Mouse (Mus musculus) hindbrain, postnatal 0 days (tissue): ENCODE measurements around the gene Tmem104. TPM values are rescaled to one million over a fixed set of nuclear protein-coding genes. Genes with fewer than 3 reads are reported as not detected.

Experiments
- ATAC-seq: fragments of 200-750 bp; cut with Nextera tagmentation; 2 replicates; pipeline ENCODE4 v1.8.0; 2017; ENCODE audit warnings: mild to moderate bottlenecking, moderate TSS enrichment, moderate library complexity
- DNase-seq: peaks from one replicate; pipeline ENCODE4 v3.0.0-alpha.2; 2015; ENCODE audit warnings: low spot score
- H3K27ac ChIP-seq: fragments of 300-500 bp; sonication (generic); 2 replicates; pipeline ENCODE4 v1.5.1; 2014; ENCODE audit warnings: mild to moderate bottlenecking
- H3K27me3 ChIP-seq: fragments of 300-500 bp; sonication (generic); 2 replicates; pipeline ENCODE4 v1.6.1; 2014; ENCODE audit warnings: low read length, mixed read lengths; ENCODE audit not compliant: insufficient read depth
- H3K36me3 ChIP-seq: fragments of 300-500 bp; sonication (generic); 2 replicates; pipeline ENCODE4 v1.6.1; 2014; ENCODE audit warnings: low read length, mixed read lengths; ENCODE audit not compliant: insufficient read depth
- H3K4me1 ChIP-seq: fragments of 300-500 bp; sonication (generic); 2 replicates; pipeline ENCODE4 v1.6.1; 2014; ENCODE audit warnings: antibody characterized with exemption, low read length, mixed read lengths; ENCODE audit not compliant: insufficient read depth
- H3K4me2 ChIP-seq: fragments of 300-500 bp; sonication (generic); 2 replicates; pipeline ENCODE4 v1.6.1; 2014; ENCODE audit warnings: low read depth, mild to moderate bottlenecking, low read length, moderate library complexity, mixed read lengths
- H3K4me3 ChIP-seq: fragments of 300-500 bp; sonication (generic); 2 replicates; pipeline ENCODE4 v1.5.1; 2014; ENCODE audit warnings: low read length
- H3K9ac ChIP-seq: fragments of 300-500 bp; sonication (generic); replicated peaks from 2 replicates; pipeline ENCODE4 v1.6.1; 2014; ENCODE audit warnings: mild to moderate bottlenecking, low read length, moderate library complexity, mixed read lengths
- H3K9me3 ChIP-seq: fragments of 300-500 bp; sonication (generic); 2 replicates; pipeline ENCODE4 v1.6.1; 2016; ENCODE audit warnings: low read length, mixed read lengths
- CTCF ChIP-seq: IDR thresholded peaks from 2 replicates; pipeline ENCODE4 v1.5.1; 2016; ENCODE audit warnings: antibody characterized with exemption, control low read depth, low read depth
- WGBS: fragments of 180-500 bp; shearing (Covaris S2); extraction: QIAGEN DNeasy Blood & Tissue Kit; methylation state at CpG from one replicate; pipeline ENCODE4 v1.1.7; 2014; 5-methylcytosine and 5-hydroxymethylcytosine counted together
- polyA plus RNA-seq: library from polyadenylated mRNA; unstranded; fragments of >200 nt; fragmentation: Nextera tagmentation; extraction: Ambion mirVana; gene quantifications from 2 replicates; pipeline ENCODE4 v1.2.1, GENCODE M21; 2015
- total RNA-seq: library from RNA; depleted of rRNA; stranded (reverse); fragments of >200 nt; gene quantifications from 2 replicates; pipeline ENCODE4 v1.2.3, GENCODE M21; 2014

Gene Tmem104
- total and polyA plus RNA-seq, 2 experiments from 2014 or later, result 11.1 to 13.5 TPM

DNA sequence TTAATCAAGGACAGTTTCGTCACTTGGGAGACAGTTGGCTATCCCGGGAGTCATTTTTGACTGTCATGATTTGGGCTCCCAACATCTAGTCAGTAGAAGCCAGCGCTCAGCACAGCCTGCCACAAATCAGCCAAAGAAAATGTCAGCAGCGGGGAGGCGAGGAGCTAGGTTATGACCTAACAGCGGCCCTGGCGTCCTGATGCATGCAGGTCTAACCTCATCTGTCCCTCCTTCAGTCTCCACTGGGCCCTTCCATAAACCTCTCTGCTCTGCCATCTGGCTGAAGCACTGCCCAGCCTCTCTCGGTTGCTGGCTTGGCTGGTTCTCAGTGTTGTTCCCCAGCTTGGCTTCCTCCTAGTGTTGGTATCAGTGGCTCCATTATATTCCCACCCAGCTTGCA lies 95.0 kb downstream of the Tmem104 start:
- no peak overlapping the region for H3K4me3 ChIP-seq
- peak; percentile 75 for ATAC-seq
- WGBS, result 66% methylated on average over 8 of the region's 8 CpGs
- H3K4me1 ChIP-seq, result no peaks in the 10 kb centered on the region; the same call in 1 of the 2 replicates
- TF ChIP-seq CTCF, result no peak
- peak overlapping the region; percentile 70 for H3K27ac ChIP-seq
- H3K36me3 ChIP-seq, result no peaks in the 10 kb centered on the region
- H3K4me2 ChIP-seq, result no peak overlapping the region
- H3K9me3 ChIP-seq, result no peaks in the 10 kb centered on the region
- H3K9ac ChIP-seq, result no peak overlapping the region
- DNase-seq, result peak; percentile 43
- H3K27me3 ChIP-seq, result no peaks in the 10 kb centered on the region

GRCm38 (mm10) chr11:115282723-115283485 lies 95.6 kb downstream of the Tmem104 start:
- no peaks in the 10 kb centered on the region for H3K9me3 ChIP-seq
- peak overlapping the region; percentile 70 for H3K27ac ChIP-seq
- WGBS, result 69% methylated on average over 8 of the region's 8 CpGs
- H3K4me3 ChIP-seq, result no peak overlapping the region
- H3K36me3 ChIP-seq, result no peaks in the 10 kb centered on the region
- H3K9ac ChIP-seq, result no peak overlapping the region
- no peak for TF ChIP-seq CTCF
- no peaks in the 10 kb centered on the region for H3K27me3 ChIP-seq
- H3K4me1 ChIP-seq, result no peaks in the 10 kb centered on the region; the same call in 1 of the 2 replicates
- DNase-seq (peak; percentile 77), ATAC-seq (peak; percentile 74)
- H3K4me2 ChIP-seq, result no peak overlapping the region

DNA sequence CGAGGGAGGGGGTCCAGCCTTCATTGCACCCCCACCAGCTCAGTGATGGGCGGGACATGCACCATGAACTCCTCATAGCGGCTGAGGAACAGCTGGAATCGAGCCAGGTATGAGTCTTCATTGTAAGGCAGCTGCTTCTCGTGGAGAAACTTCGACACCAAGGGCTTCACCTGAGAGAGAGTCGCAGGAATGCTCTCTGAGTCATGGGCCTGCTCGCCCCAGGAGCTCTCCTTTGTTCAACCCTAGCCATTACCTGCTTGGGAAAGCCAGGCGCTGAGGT lies 96.1 kb downstream of the Tmem104 start:
- no peak overlapping the region for H3K4me3 ChIP-seq
- H3K4me2 ChIP-seq, result no peak overlapping the region
- peak overlapping the region; percentile 70; the same call in 1 of the 2 replicates for H3K27ac ChIP-seq
- no peaks in the 10 kb centered on the region for H3K9me3 ChIP-seq
- no peaks in the 10 kb centered on the region for H3K27me3 ChIP-seq
- no peak overlapping the region for H3K9ac ChIP-seq
- no peak for TF ChIP-seq CTCF
- WGBS, result 76% methylated on average over 9 of the region's 9 CpGs
- no peaks in the 10 kb centered on the region for H3K36me3 ChIP-seq
- DNase-seq, result no peak
- no peaks in the 10 kb centered on the region for H3K4me1 ChIP-seq
- ATAC-seq, result no peak

DNA sequence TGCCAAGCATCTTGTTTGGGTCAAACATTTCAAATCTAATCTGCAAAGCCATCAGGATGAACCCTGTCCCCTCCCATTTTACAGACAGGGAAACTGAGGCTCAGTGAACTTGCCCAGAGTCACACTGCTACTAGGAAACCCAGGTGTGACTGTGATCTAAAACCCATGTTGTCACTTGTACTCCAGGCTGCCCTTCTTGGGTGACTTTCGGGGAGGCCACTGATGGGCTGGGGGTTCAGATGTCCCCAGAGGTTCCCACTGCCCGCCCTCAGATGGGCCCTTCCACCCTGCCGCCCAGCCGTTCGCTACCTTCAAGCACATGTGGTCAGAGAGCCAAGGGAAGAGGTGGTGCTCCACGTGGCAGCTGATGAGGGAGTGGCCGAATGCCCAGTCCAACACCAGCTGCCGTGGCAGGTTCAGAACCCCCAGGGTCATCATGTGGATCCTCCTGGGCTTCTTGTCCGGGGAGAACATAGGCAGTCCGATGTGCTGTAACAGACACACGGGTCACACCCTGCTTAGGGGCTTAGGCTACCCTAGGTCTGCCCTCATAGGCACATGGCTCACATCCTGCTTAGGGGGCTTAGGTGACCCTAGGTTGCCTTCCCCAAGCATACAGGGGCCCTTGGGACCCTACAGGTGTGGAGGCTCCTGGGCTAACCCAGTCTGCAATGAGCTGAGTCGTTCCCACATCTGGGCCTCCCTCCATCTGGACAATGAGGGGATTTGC lies 96.8 kb downstream of the Tmem104 start:
- Histone ChIP-seq H3K27me3 (no peaks in the 10 kb centered on the region), H3K27ac (no peak overlapping the region), H3K9ac (no peak overlapping the region), H3K4me1 (no peaks in the 10 kb centered on the region), H3K9me3 (no peaks in the 10 kb centered on the region), H3K4me3 (no peak overlapping the region), H3K4me2 (no peak overlapping the region), H3K36me3 (no peaks in the 10 kb centered on the region)
- DNase-seq (no peak), ATAC-seq (no peak)
- 86% methylated on average over 12 of the region's 12 CpGs for WGBS
- TF ChIP-seq CTCF, result no peak

DNA sequence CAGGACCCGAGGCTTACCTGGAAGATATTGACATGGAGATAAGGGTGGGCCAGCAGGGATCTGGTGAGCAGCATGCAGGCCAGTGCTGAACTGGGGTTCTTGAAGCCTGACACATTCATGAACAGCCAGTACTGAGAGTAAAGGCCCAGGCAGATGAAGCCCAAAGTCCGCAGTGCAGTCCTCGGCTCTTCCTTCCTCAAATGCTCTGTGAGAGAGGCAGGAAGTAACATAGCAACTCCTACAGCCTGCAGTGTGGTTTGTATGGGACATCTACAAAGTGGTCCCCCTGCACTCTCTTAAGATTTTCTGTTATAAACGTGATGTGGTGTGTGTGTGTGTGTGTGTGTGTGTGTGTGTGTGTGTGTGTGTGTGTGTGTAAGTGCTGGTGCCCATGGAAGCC lies 98.0 kb downstream of the Tmem104 start:
- Histone ChIP-seq H3K9me3 (no peaks in the 10 kb centered on the region), H3K4me1 (no peaks in the 10 kb centered on the region), H3K27ac (no peak overlapping the region), H3K4me3 (no peak overlapping the region), H3K36me3 (no peaks in the 10 kb centered on the region), H3K9ac (no peak overlapping the region), H3K27me3 (no peaks in the 10 kb centered on the region), H3K4me2 (no peak overlapping the region)
- no peak for TF ChIP-seq CTCF
- DNase-seq, result no peak
- WGBS, result 71% methylated on average over 4 of the region's 4 CpGs
- no peak for ATAC-seq

DNA sequence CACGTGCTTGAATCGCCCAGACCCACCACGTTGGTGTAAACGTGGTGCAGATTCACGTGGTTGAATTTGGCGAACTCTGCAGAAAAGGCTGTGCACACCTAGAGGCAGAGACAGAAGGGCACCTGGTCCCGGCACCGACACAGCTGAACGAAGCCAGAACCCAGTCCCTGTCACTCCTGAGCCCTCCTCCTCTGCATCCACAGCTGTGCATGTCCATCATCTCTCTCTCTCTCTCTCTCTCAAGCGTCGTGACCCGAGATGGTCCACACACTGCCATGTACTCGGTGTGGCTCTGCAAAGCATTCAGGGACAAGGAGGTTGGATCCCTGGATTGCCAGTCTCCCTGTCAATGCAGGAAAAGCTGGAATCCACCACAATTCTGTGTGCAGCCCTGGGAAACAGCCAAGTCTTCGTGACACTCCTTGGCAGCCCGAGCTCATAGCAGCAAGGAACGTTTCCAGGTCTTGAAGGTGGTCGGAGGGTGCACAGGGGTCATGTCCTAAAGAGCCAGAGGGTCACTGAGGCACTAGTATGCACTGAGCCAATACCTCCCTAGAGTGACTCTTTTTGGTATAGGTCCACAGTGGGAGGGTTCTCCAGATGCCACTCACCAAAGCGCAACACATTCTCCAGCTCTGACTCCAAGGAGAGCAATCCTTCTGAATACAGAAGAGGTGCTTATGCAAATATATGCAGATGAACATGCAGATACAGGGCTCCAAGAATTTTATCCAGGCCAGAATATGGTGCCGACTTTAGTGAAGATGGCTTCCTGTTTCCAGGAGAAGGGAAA lies 99.1 kb downstream of the Tmem104 start:
- DNase-seq, result peak; percentile 48
- ATAC-seq, result 0 out of 2 replicates have a peak, but pooled peaks have one; percentile 39
- Histone ChIP-seq H3K27me3 (no peaks in the 10 kb centered on the region), H3K4me3 (no peak overlapping the region), H3K4me1 (no peaks in the 10 kb centered on the region), H3K4me2 (no peak overlapping the region), H3K36me3 (no peaks in the 10 kb centered on the region), H3K27ac (peak overlapping the region; percentile 58), H3K9ac (no peak overlapping the region), H3K9me3 (no peaks in the 10 kb centered on the region)
- no peak for TF ChIP-seq CTCF
- WGBS, result 58% methylated on average over 19 of the region's 19 CpGs
